Mouse (Mus musculus) lung, postnatal 0 days (tissue): ENCODE measurements at regions not wholly inside any gene's neighbourhood (a gene's known extent, or its start where the extent isn't known, plus 50 kb on each side); places are given as distances from the start of the nearest gene placed in this dataset.

ENCODE experiments used
- ATAC-seq: fragments of 200-750 bp; cut with Nextera tagmentation; 2 replicates; pipeline ENCODE4 v1.8.0; 2017; ENCODE audit warnings: moderate library complexity
- DNase-seq: peaks from one replicate; pipeline ENCODE4 v3.0.0-alpha.2; 2016; ENCODE audit warnings: low spot score
- H3K27ac ChIP-seq: fragments of 300-500 bp; sonication (generic); 2 replicates; pipeline ENCODE4 v1.5.1; 2014; ENCODE audit warnings: antibody characterized with exemption, mild to moderate bottlenecking, low read length, mixed read lengths
- H3K27me3 ChIP-seq: fragments of 300-500 bp; sonication (generic); replicated peaks from 2 replicates; pipeline ENCODE4 v1.6.1; 2014; ENCODE audit warnings: low read length, mixed read lengths; ENCODE audit not compliant: insufficient read depth
- H3K36me3 ChIP-seq: fragments of 300-500 bp; sonication (generic); 2 replicates; pipeline ENCODE4 v1.6.1; 2014; ENCODE audit warnings: low read length, mixed read lengths; ENCODE audit not compliant: insufficient read depth
- H3K4me1 ChIP-seq: fragments of 300-500 bp; sonication (generic); 2 replicates; pipeline ENCODE4 v1.6.1; 2014; ENCODE audit warnings: antibody characterized with exemption, low read depth, low read length, mixed read lengths; ENCODE audit not compliant: insufficient read depth
- H3K4me2 ChIP-seq: fragments of 300-500 bp; sonication (generic); replicated peaks from 2 replicates; pipeline ENCODE4 v1.6.1; 2014; ENCODE audit warnings: low read depth, mild to moderate bottlenecking, low read length, moderate library complexity, mixed read lengths
- H3K4me3 ChIP-seq: fragments of 300-500 bp; sonication (generic); 2 replicates; pipeline ENCODE4 v1.5.1; 2014; ENCODE audit warnings: low read depth, low read length
- H3K9ac ChIP-seq: fragments of 300-500 bp; sonication (generic); replicated peaks from 2 replicates; pipeline ENCODE4 v1.6.1; 2014; ENCODE audit warnings: low read depth, mild to moderate bottlenecking
- H3K9me3 ChIP-seq: fragments of 300-500 bp; sonication (generic); 2 replicates; pipeline ENCODE4 v1.6.1; 2016; ENCODE audit warnings: low read length, mixed read lengths
- CTCF ChIP-seq: IDR thresholded peaks from 2 replicates; pipeline ENCODE4 v1.5.1; 2016; ENCODE audit warnings: antibody characterized with exemption, mild to moderate bottlenecking
- EP300 ChIP-seq: IDR thresholded peaks from 2 replicates; pipeline ENCODE4 v1.6.1; 2016; ENCODE audit warnings: antibody characterized with exemption, mild to moderate bottlenecking, control low read depth
- WGBS: fragments of 180-500 bp; shearing (Covaris S2); extraction: QIAGEN DNeasy Blood & Tissue Kit; methylation state at CpG from one replicate; pipeline ENCODE4 v1.1.7; 2014; 5-methylcytosine and 5-hydroxymethylcytosine counted together

GRCm38 (mm10) chr14:64511300-64511699 lies 407.2 kb downstream of the Prss52 start:
- no peaks in the 10 kb centered on the region for H3K9me3 ChIP-seq
- H3K4me1 ChIP-seq, result no peaks in the 10 kb centered on the region
- 78% methylated on average over 7 of the region's 7 CpGs for WGBS
- TF ChIP-seq EP300, result no peak
- TF ChIP-seq CTCF, result no peak
- H3K9ac ChIP-seq, result no peak overlapping the region
- no peaks in the 10 kb centered on the region for H3K36me3 ChIP-seq
- H3K4me2 ChIP-seq, result no peak overlapping the region
- no peak overlapping the region for H3K27ac ChIP-seq
- H3K4me3 ChIP-seq, result no peak overlapping the region
- H3K27me3 ChIP-seq, result no peaks in the 10 kb centered on the region
- no peak for ATAC-seq
- DNase-seq, result no peak

- Histone ChIP-seq H3K4me2 (no peak overlapping the region), H3K36me3 (no peaks in the 10 kb centered on the region), H3K27ac (no peak overlapping the region), H3K9ac (no peak overlapping the region), H3K4me1 (no peaks in the 10 kb centered on the region), H3K27me3 (no peaks in the 10 kb centered on the region), H3K9me3 (no peaks in the 10 kb centered on the region), H3K4me3 (no peak overlapping the region)
- ATAC-seq, result no peak
- TF ChIP-seq EP300, result no peak
- no peak for TF ChIP-seq CTCF
- no peak for DNase-seq
- 41% methylated on average over 7 of the region's 7 CpGs for WGBS
These were observed 408.6 kb downstream of the Prss52 start for GRCm38 (mm10) chr14:64512726-64513125.

- WGBS, result 54% methylated on average over 7 of the region's 7 CpGs
- H3K27me3 ChIP-seq, result no peaks in the 10 kb centered on the region
- H3K36me3 ChIP-seq, result no peaks in the 10 kb centered on the region
- H3K4me3 ChIP-seq, result no peak overlapping the region
- DNase-seq, result no peak
- no peaks in the 10 kb centered on the region for H3K9me3 ChIP-seq
- no peak overlapping the region for H3K9ac ChIP-seq
- no peak overlapping the region for H3K4me2 ChIP-seq
- no peaks in the 10 kb centered on the region for H3K4me1 ChIP-seq
- TF ChIP-seq CTCF (no peak), EP300 (no peak)
- no peak for ATAC-seq
- H3K27ac ChIP-seq, result no peak overlapping the region
These were observed 413.6 kb downstream of the Prss52 start for GRCm38 (mm10) chr14:64517584-64518195.

GRCm38 (mm10) chr14:64524641-64525040 lies 420.6 kb downstream of the Prss52 start:
- no peak overlapping the region for H3K4me2 ChIP-seq
- H3K4me1 ChIP-seq, result no peaks in the 10 kb centered on the region
- no peak overlapping the region for H3K9ac ChIP-seq
- H3K27ac ChIP-seq, result no peak overlapping the region
- WGBS, result 26% methylated on average over 7 of the region's 8 CpGs
- H3K36me3 ChIP-seq, result no peaks in the 10 kb centered on the region
- H3K4me3 ChIP-seq, result no peak overlapping the region
- ATAC-seq (no peak), DNase-seq (no peak)
- no peaks in the 10 kb centered on the region for H3K27me3 ChIP-seq
- no peak for TF ChIP-seq EP300
- TF ChIP-seq CTCF, result no peak
- no peaks in the 10 kb centered on the region for H3K9me3 ChIP-seq

GRCm38 (mm10) chr14:64525302-64526078 lies 421.4 kb downstream of the Prss52 start:
- Histone ChIP-seq H3K27ac (no peak overlapping the region), H3K9me3 (no peaks in the 10 kb centered on the region), H3K4me3 (no peak overlapping the region), H3K9ac (no peak overlapping the region), H3K27me3 (no peaks in the 10 kb centered on the region), H3K4me1 (no peaks in the 10 kb centered on the region), H3K4me2 (no peak overlapping the region), H3K36me3 (no peaks in the 10 kb centered on the region)
- TF ChIP-seq EP300 (peak; percentile 48; the same call in 1 of the 2 replicates), CTCF (no peak)
- 32% methylated on average over 10 of the region's 10 CpGs for whole genome bisulfite sequencing
- DNase-seq, result no peak
- ATAC-seq, result peak; percentile 16; the same call in 1 of the 2 replicates

- no peak overlapping the region for H3K27ac ChIP-seq
- H3K36me3 ChIP-seq, result no peaks in the 10 kb centered on the region
- H3K27me3 ChIP-seq, result no peaks in the 10 kb centered on the region
- TF ChIP-seq CTCF (no peak), EP300 (no peak)
- DNase-seq, result no peak
- H3K4me2 ChIP-seq, result no peak overlapping the region
- no peak overlapping the region for H3K9ac ChIP-seq
- 44% methylated on average over 3 of the region's 3 CpGs for WGBS
- H3K4me3 ChIP-seq, result no peak overlapping the region
- H3K4me1 ChIP-seq, result no peaks in the 10 kb centered on the region
- no peak for ATAC-seq
- no peaks in the 10 kb centered on the region for H3K9me3 ChIP-seq
These were observed 426.5 kb downstream of the Prss52 start for GRCm38 (mm10) chr14:64530541-64530940.
